Mouse (Mus musculus) ZHBTc4 (cell line): Measurements from ENCODE around the gene Jak3.
"Not testable (repeated sequence)": the region's sequence is repeated elsewhere in the genome, so short reads cannot be mapped to it uniquely, and the experiment has no call there.

Experiments used
- DNase-seq: peaks from one replicate; pipeline ENCODE4 v3.0.0-alpha.2; 2011; ENCODE audit warnings: low read depth, low spot score

The Jak3 gene

DNA sequence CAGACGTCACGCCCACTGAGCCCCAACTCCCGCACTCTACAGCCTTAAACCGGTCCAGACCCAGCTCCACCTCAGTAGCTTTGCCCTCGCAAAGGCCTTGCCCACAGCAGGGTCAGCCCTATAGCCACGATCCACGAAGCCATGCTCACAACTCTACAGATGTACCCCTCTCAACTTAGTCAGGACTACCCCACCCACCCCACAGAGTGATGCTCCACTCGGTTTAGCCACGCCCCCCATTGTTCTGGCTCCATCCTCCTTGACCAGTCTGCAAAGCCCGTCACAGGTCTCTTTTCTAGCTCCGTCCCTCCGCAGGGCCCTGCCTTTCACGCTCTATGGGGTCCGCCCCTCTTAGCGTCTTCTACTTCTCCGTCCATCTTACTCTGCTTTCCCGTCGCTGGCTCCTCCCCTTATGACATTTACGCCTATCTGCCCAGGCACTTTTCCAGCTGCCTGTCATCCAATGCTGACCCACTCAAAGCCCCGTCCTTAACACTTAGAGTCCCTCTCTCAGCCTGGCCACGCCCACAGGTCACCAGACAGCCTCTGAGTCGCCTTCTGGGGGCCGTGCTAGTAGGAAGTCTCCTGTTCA lies 10.1 kb downstream of the Jak3 start:
- peak; percentile 75 for DNase-seq

DNA sequence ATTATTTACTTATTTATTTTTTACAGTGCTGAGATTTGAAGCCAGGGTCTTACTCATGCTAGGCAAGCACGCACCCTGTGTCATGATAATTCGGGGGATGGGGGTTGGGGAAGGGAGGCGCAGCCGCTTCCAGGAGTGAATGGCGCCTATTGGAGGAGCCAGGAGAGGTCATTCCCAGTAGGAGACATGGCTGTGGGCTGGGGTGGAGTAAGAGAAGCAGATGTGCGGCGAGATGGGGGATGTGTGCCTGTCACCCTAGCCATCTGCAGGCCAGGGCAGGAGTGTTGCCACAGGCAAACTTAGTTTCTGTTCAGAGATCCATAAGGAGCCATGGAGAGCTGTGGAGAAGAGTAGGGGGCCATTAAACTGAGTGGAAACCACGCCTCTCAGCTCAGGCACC lies 11.5 kb downstream of the Jak3 start:
- DNase-seq, result peak; percentile 75

- DNase-seq, result peak; percentile 35
These were observed 12.9 kb downstream of the Jak3 start, which contains the start of gene Insl3 for GRCm38 (mm10) chr8:71689028-71689427. Insl3 (plus strand) TSS chr8:71689214.

GRCm38 (mm10) chr8:71692509-71692908 lies 16.4 kb downstream of the Jak3 start:
- peak; percentile 44 for DNase-seq

GRCm38 (mm10) chr8:71693166-71694041 lies 17.3 kb downstream of the Jak3 start:
- peak; percentile 83 for DNase-seq

DNA sequence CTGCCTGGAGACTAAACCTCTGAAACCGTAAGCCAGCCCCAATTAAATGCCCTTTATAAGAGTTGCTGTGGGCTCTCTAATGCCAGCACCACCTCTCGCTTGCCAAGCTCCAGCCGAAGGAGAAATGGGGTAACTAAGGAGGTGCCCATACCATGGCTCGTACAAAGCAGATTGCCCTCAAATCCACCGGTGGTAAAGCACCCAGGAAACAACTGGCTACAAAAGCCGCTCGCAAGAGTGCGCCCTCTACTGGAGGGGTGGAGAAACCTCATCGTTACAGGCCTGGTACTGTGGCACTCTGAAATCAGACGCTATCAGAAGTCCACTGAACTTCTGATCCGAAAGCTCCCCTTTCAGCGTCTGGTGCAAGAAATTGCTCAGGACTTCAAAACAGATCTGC lies 19.4 kb downstream of the Jak3 start:
- not testable (repeated sequence) for DNase-seq

GRCm38 (mm10) chr8:71700493-71701269 lies 24.6 kb downstream of the Jak3 start:
- no peak for DNase-seq

GRCm38 (mm10) chr8:71701414-71702086 lies 25.5 kb downstream of the Jak3 start, which contains the start of gene B3gnt3:
B3gnt3 (minus strand) TSS chr8:71701789.
- no peak for DNase-seq

DNA sequence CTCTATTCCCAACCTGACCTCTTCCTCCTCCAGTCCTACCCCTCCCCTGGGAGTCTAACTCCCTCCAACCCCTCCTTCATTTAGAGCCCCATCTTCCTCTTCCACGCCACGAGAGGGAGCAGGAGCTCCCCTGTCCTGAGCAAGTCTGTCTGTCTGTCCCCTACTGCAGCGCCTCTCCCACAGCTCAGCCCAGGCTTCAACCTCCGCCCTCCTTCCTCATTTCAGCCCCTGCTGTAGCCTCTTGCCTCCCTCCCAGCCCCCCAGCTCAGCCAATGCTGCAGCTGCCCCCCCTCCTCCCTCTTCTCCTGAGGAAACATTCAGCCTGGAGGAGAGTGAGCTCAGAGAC lies 26.0 kb downstream of the Jak3 start:
- DNase-seq, result peak; percentile 56

DNA sequence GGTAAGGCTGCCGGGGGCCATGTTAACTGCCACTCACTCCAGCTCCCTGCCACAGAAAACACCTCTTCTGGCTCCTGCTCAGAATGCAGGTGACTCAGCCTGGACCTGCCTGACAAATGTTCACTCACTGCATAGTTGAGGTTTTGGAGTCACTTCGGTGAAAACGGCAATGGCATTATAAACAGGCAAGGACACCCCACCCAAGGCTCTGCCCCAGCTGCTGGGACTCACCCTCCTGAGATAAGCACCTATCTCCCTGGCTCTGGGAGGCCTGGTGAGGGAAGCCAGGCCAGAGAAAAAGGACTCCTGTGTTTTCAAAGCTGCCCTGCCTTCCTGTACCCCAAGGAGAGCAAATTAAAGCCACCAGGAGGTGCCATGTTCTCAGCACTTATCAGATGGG lies 26.8 kb downstream of the Jak3 start:
- DNase-seq, result no peak

GRCm38 (mm10) chr8:71703400-71703799 lies 27.3 kb downstream of the Jak3 start:
- not testable (repeated sequence) for DNase-seq

- peak; percentile 87 for DNase-seq
These were observed 31.8 kb downstream of the Jak3 start for GRCm38 (mm10) chr8:71707874-71708273.

- no peak for DNase-seq
These were observed 33.2 kb downstream of the Jak3 start for GRCm38 (mm10) chr8:71709134-71709799.

DNA sequence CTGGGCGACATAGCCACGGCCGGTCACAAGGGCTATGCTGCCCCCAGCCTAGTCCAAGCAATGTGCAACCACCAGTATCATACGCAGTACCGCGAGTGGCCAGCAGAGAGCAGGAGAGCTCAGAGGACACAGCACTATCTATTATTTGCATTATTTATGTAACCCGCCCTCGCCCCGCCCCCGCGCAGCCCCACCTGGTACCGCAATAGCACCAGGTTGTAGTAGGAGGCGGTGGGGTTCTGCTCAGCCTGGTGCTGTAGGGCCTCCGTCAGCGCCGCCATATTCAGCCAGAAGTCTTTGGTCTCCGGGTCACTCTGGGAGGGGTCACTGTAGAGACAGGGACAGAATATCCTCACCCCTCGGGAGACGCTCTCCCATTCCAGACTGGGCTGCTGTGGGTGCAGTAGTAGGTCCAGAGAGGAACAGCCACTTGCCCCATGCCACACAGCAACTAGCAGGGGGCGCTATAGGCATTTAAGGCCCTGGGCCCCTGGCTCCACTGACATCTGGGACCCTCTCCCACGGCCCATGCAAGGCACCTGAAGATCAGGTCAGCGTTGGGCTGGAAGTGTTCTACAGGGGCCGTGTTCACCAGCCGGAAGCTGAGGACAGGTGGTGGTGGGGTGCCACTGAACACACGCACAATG lies 33.8 kb downstream of the Jak3 start:
- peak; percentile 95 for DNase-seq

DNA sequence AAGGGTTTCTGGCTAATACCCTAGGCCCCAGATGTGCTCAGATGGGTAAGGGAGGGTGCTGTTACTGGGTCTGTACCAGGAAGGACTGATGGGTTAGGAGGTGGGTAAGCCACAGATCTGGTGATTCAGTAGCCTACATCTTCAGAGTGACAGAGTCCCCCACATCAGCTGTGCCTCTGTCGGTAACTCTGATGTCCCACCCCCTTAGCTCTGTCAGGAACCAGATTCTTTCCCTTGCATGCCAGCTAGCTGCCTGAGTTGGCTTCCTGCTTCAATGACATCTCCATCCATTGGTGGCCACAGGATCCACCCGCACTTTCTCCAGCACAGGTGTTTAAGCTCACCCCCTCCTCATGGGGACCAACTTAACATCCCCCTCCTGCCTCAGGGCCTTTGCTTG lies 35.5 kb downstream of the Jak3 start:
- no peak for DNase-seq

DNA sequence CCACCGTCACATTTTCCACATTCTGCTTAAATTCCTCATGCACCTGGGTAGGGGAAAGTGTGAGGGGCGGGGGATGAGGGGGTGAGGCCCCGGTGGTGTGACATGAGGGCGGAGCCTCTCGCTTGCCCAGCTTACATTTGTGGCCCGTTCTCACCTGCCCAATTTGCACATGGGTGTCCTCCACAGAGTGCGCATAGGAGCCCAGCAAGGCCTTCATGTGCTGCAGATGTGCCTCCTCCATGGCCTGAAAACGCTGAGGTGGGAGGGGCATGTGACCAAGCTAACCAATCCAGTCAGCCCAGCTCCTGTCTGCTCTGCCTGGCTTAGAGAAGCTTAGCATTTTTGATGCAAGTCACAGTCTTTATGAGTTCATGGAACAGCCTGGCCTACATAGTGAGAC lies 39.4 kb downstream of the Jak3 start:
- DNase-seq, result peak; percentile 49

DNA sequence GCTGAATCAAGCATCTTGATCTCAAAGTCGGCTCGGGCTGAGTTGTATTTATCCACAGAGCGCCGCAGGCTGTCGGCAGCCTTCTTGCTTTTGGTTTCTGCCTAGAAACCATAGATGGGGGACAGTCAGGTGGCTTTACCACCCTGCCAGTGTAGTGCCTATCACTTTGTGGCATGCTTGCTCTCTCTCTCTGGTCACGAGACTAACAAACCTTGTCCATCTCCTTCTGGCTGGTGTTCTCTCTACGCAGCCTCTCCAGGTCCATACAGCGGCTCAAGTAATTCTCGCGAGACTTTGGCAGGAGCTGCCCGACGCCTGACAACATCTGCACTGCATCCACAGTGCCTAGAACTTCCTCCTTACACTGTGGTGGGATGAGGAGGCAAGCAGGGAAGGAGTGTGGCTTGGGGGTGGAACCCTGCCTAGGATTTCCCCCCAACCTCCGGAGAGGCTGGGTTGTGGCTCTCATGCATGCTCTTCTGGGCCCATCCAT lies 40.5 kb downstream of the Jak3 start:
- DNase-seq, result peak; percentile 74

DNA sequence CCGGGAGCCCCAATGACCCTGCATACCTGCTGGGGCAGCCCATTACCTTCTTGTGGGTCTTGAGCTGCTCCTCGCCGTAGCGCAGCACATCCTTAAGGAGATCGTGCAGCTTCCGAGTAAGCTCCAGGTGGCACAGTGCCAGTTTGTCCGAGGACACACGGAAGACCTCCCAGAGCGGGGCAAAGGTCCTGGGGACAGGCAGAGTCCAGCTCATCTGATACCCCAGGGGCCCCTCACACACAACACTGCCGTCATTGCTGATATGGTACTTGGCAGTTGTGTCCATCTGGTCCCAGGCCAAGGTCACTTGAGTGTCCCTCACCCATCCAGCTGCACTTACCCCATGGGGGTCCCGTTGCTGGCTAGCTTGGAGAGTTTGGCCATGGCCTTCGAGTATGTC lies 41.0 kb downstream of the Jak3 start:
- DNase-seq, result no peak

DNA sequence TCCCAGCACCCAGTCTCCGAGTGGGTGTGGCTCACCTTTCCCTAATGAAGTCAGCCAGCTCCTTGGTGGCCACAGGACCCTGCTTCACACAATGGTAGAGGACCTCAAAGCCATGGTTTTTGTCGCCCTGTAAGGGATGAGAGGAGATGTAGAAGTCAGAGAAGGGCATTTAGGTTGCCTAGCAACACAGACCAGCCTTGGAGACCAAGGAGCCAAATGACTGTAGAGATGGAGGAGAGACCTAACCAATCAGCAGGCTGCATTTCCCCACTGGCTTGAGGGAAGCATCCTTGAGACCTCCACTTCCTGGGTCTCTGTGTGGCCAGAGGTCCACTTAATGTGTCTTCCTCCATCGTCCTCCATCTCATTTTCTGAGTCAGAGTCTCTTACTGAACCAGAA lies 42.2 kb downstream of the Jak3 start:
- DNase-seq, result no peak

DNA sequence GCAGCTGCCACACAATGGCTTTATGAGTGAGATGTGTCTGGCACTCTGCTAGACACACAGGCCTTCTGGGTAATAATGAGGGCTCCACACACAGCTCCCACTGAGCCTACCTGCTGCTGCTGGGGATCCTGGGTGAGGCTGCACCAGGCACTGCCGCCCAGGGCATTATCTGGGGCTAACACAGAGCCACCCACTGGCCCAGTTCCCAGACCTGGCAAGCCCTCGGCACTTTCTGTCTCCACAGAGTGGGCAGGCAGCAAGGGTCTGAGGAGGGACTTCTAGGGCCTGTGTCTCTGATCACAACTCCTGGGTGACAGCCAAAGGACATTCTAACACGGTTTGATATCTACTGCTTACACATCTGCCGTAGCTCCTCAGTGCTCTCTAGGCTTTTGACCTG lies 43.1 kb downstream of the Jak3 start:
- DNase-seq, result no peak
